Mouse (Mus musculus) MEL (cell line): Measurements from ENCODE around the gene Pck2. TPM values are rescaled to one million over a fixed set of nuclear protein-coding genes. Genes with fewer than 3 reads are reported as not detected.

Experiments
- DNase-seq: peaks from one replicate; pipeline ENCODE4 v3.0.0; 2011; ENCODE audit warnings: low read depth, low spot score
- H3K27ac ChIP-seq: 2 replicates; pipeline ENCODE4 v1.5.1; 2012; ENCODE audit warnings: low read depth, mild to moderate bottlenecking, control low read depth, low read length, moderate library complexity; ENCODE audit not compliant: control insufficient read depth
- H3K27me3 ChIP-seq, 2 experiments: fragments of 150-350 bp in 1 of 2; sonication (generic) in 1 of 2; 2 replicates each; pipeline ENCODE4 v1.6.1; 2012; ENCODE audit warnings: low read length in 2 of 2, mild to moderate bottlenecking in 2 of 2, improper control_type of control experiment in 1 of 2, moderate library complexity in 1 of 2; ENCODE audit not compliant: insufficient read depth in 2 of 2, control insufficient read depth in 1 of 2
- H3K36me3 ChIP-seq, 2 experiments: 2 replicates each; pipeline ENCODE4 v1.6.1; 2012 to 2014; ENCODE audit warnings: low read length in 2 of 2, improper control_type of control experiment in 1 of 2, inconsistent platforms in 1 of 2, mild to moderate bottlenecking in 1 of 2; ENCODE audit not compliant: insufficient read depth in 2 of 2, control insufficient read depth in 1 of 2
- H3K4me1 ChIP-seq, 2 experiments: fragments of 150-350 bp in 1 of 2; sonication (generic) in 1 of 2; 2 replicates each; pipeline ENCODE4 v1.6.1; 2012; ENCODE audit warnings: low read length in 2 of 2, improper control_type of control experiment in 1 of 2, mild to moderate bottlenecking in 1 of 2; ENCODE audit not compliant: insufficient read depth in 2 of 2, control insufficient read depth in 1 of 2
- H3K4me3 ChIP-seq, 2 experiments: fragments of 150-350 bp in 1 of 2; sonication (generic) in 1 of 2; 2 replicates each; pipeline ENCODE4 v1.5.1; 2012; ENCODE audit warnings: low read depth in 2 of 2, low read length in 2 of 2, mild to moderate bottlenecking in 2 of 2, moderate library complexity in 2 of 2, control low read depth in 1 of 2, improper control_type of control experiment in 1 of 2; ENCODE audit not compliant: control insufficient read depth in 1 of 2, insufficient read depth in 1 of 2
- H3K79me2 ChIP-seq: 2 replicates; pipeline ENCODE4 v1.6.1; 2012; ENCODE audit warnings: mild to moderate bottlenecking, low read length, moderate library complexity; ENCODE audit not compliant: control insufficient read depth, poor library complexity, insufficient read depth
- H3K9ac ChIP-seq: 2 replicates; pipeline ENCODE4 v1.6.1; 2012; ENCODE audit warnings: low read depth, mild to moderate bottlenecking, control low read depth, low read length, moderate library complexity; ENCODE audit not compliant: control insufficient read depth, poor library complexity, severe bottlenecking
- H3K9me3 ChIP-seq: fragments of 150-350 bp; sonication (generic); replicated peaks from 2 replicates; pipeline ENCODE4 v1.6.1; 2012; ENCODE audit warnings: mild to moderate bottlenecking, low read length, improper control_type of control experiment, moderate library complexity; ENCODE audit not compliant: insufficient read depth
- BHLHE40 ChIP-seq: IDR thresholded peaks from 2 replicates; pipeline ENCODE4 v1.6.1; 2012; ENCODE audit warnings: low read depth, mild to moderate bottlenecking, inconsistent platforms, low read length, improper control_type of control experiment, borderline replicate concordance
- CHD1 ChIP-seq: IDR thresholded peaks from 2 replicates; pipeline ENCODE4 v1.6.1; 2012; ENCODE audit warnings: low read depth, mild to moderate bottlenecking, inconsistent platforms, low read length, improper control_type of control experiment
- CHD2 ChIP-seq: IDR thresholded peaks from 2 replicates; pipeline ENCODE4 v1.6.1; 2011; ENCODE audit warnings: low read length, improper control_type of control experiment
- CTCF ChIP-seq, 3 experiments: IDR thresholded peaks in 2 of 3; conservative IDR thresholded peaks in 1 of 3; 2 replicates each; pipeline ENCODE4 v1.5.1; 2011 to 2012; ENCODE audit warnings: low read length in 3 of 3, low read depth in 2 of 3, mild to moderate bottlenecking in 2 of 3, improper control_type of control experiment in 1 of 3, inconsistent platforms in 1 of 3, mixed read lengths in 1 of 3, moderate library complexity in 1 of 3; ENCODE audit not compliant: control insufficient read depth in 1 of 3, insufficient read depth in 1 of 3, poor library complexity in 1 of 3, severe bottlenecking in 1 of 3
- E2F4 ChIP-seq: IDR thresholded peaks from 2 replicates; pipeline ENCODE4 v1.6.1; 2011; ENCODE audit warnings: low read depth, low read length, improper control_type of control experiment, borderline replicate concordance
- ELF1 ChIP-seq: IDR thresholded peaks from 2 replicates; pipeline ENCODE4 v1.6.1; 2014; ENCODE audit warnings: low read depth, mild to moderate bottlenecking, inconsistent platforms, low read length, improper control_type of control experiment, moderate library complexity
- EP300 ChIP-seq, 2 experiments: IDR thresholded peaks; 2 replicates each; pipeline ENCODE4 v1.6.1; 2011; ENCODE audit warnings: improper control_type of control experiment in 2 of 2, low read length in 2 of 2, low read depth in 1 of 2, mild to moderate bottlenecking in 1 of 2
- ETS1 ChIP-seq: IDR thresholded peaks from 2 replicates; pipeline ENCODE4 v1.6.1; 2012; ENCODE audit warnings: low read depth, mild to moderate bottlenecking, inconsistent platforms, low read length, improper control_type of control experiment, moderate library complexity
- GABPA ChIP-seq: IDR thresholded peaks from 2 replicates; pipeline ENCODE4 v1.6.1; 2012; ENCODE audit warnings: low read depth, mild to moderate bottlenecking, inconsistent platforms, low read length, improper control_type of control experiment, moderate library complexity
- GATA1 ChIP-seq: IDR thresholded peaks from 2 replicates; pipeline ENCODE4 v1.6.1; 2011; ENCODE audit warnings: low read depth, low read length, improper control_type of control experiment
- HCFC1 ChIP-seq: IDR thresholded peaks from 2 replicates; pipeline ENCODE4 v1.6.1; 2012; ENCODE audit warnings: low read depth, mild to moderate bottlenecking, inconsistent platforms, low read length, improper control_type of control experiment, moderate library complexity
- JUND ChIP-seq: IDR thresholded peaks from 2 replicates; pipeline ENCODE4 v1.6.1; 2011; ENCODE audit warnings: low read depth, mild to moderate bottlenecking, improper control_type of control experiment, low read length
- KAT2A ChIP-seq: conservative IDR thresholded peaks from 2 replicates; pipeline ENCODE4 v1.6.1; 2012; ENCODE audit warnings: low read depth, low read length, improper control_type of control experiment, inconsistent platforms
- MAFK ChIP-seq: IDR thresholded peaks from 2 replicates; pipeline ENCODE4 v1.6.1; 2011; ENCODE audit warnings: low read depth, mild to moderate bottlenecking, low read length, improper control_type of control experiment, borderline replicate concordance
- MAX ChIP-seq: IDR thresholded peaks from 2 replicates; pipeline ENCODE4 v1.6.1; 2011; ENCODE audit warnings: low read length, improper control_type of control experiment
- MAZ ChIP-seq: IDR thresholded peaks from 2 replicates; pipeline ENCODE4 v1.6.1; 2012; ENCODE audit warnings: low read depth, mild to moderate bottlenecking, inconsistent platforms, low read length, improper control_type of control experiment
- MYC ChIP-seq: IDR thresholded peaks from 2 replicates; pipeline ENCODE4 v1.6.1; 2011; ENCODE audit warnings: low read depth, mild to moderate bottlenecking, low read length, improper control_type of control experiment, moderate library complexity
- NRF1 ChIP-seq: IDR thresholded peaks from 2 replicates; pipeline ENCODE4 v1.6.1; 2014; ENCODE audit warnings: low read depth, mild to moderate bottlenecking, inconsistent platforms, low read length, improper control_type of control experiment, moderate library complexity; ENCODE audit not compliant: poor library complexity, insufficient read depth, severe bottlenecking
- POLR2A ChIP-seq, 2 experiments: IDR thresholded peaks; 2 replicates each; pipeline ENCODE4 v1.6.1; 2011 to 2012; ENCODE audit warnings: low read length in 2 of 2, mild to moderate bottlenecking in 2 of 2, control low read depth in 1 of 2, improper control_type of control experiment in 1 of 2, low read depth in 1 of 2, moderate library complexity in 1 of 2; ENCODE audit not compliant: control insufficient read depth in 1 of 2, insufficient read depth in 1 of 2, poor library complexity in 1 of 2
- RAD21 ChIP-seq: IDR thresholded peaks from 2 replicates; pipeline ENCODE4 v1.6.1; 2011; ENCODE audit warnings: mild to moderate bottlenecking, low read depth, low read length, improper control_type of control experiment
- RCOR1 ChIP-seq: IDR thresholded peaks from 2 replicates; pipeline ENCODE4 v1.6.1; 2012; ENCODE audit warnings: low read depth, mild to moderate bottlenecking, inconsistent platforms, low read length, improper control_type of control experiment
- SIN3A ChIP-seq: IDR thresholded peaks from 2 replicates; pipeline ENCODE4 v1.6.1; 2012; ENCODE audit warnings: low read length, improper control_type of control experiment, inconsistent platforms
- SMC3 ChIP-seq: IDR thresholded peaks from 2 replicates; pipeline ENCODE4 v1.6.1; 2011; ENCODE audit warnings: low read depth, low read length, improper control_type of control experiment
- TAL1 ChIP-seq: IDR thresholded peaks from 2 replicates; pipeline ENCODE4 v1.6.1; 2012; ENCODE audit warnings: mild to moderate bottlenecking, inconsistent platforms, low read length, moderate library complexity, mixed read lengths
- TBP ChIP-seq: IDR thresholded peaks from 2 replicates; pipeline ENCODE4 v1.8.0; 2011; ENCODE audit warnings: low read depth, low read length, improper control_type of control experiment
- TCF12 ChIP-seq: IDR thresholded peaks from 2 replicates; pipeline ENCODE4 v1.6.1; 2014; ENCODE audit warnings: low read depth, mild to moderate bottlenecking, inconsistent platforms, low read length, improper control_type of control experiment, moderate library complexity
- USF2 ChIP-seq, 2 experiments: IDR thresholded peaks; 2 replicates each; pipeline ENCODE4 v1.6.1; 2011 to 2012; ENCODE audit warnings: improper control_type of control experiment in 2 of 2, low read length in 2 of 2, borderline replicate concordance in 1 of 2, inconsistent platforms in 1 of 2, low read depth in 1 of 2, mild to moderate bottlenecking in 1 of 2; ENCODE audit not compliant: insufficient read depth in 1 of 2
- ZKSCAN1 ChIP-seq: IDR thresholded peaks from 2 replicates; pipeline ENCODE4 v1.6.1; 2012; ENCODE audit warnings: low read depth, mild to moderate bottlenecking, inconsistent platforms, low read length, improper control_type of control experiment, moderate library complexity
- ZMIZ1 ChIP-seq: IDR thresholded peaks from 2 replicates; pipeline ENCODE4 v1.6.1; 2012; ENCODE audit warnings: low read depth, mild to moderate bottlenecking, inconsistent platforms, low read length, improper control_type of control experiment, moderate library complexity
- polyA plus RNA-seq, 2 experiments: library from polyadenylated mRNA; stranded (reverse) in 1 of 2; unstranded in 1 of 2; fragments of >175 nt in 1 of 2; fragments of >200 nt in 1 of 2; gene quantifications; 2 replicates each; pipeline versions ENCODE4 v1.2.1 to v1.2.4; 2012; ENCODE audit warnings: low replicate concordance in 2 of 2, low read depth in 1 of 2; ENCODE audit not compliant: insufficient read length in 2 of 2, insufficient read depth in 1 of 2, missing spikeins in 1 of 2
- total RNA-seq: library from RNA; depleted of rRNA; stranded (reverse); fragments of 300-350 nt; gene quantifications from 2 replicates; pipeline ENCODE4 v1.2.3, GENCODE M21; 2012

Pck2 gene
- total and polyA plus RNA-seq, 3 experiments: 17.0 to 103 (median 63.7) TPM

GRCm38 (mm10) chr14:55557587-55557986 is 17.5 kb downstream of the Pck2 start:
- Histone ChIP-seq H3K9ac (peak overlapping the region; percentile 52), H3K4me1 (peaks cover 7 to 35% of the 10 kb centered on the region in 2 experiments; a peak in 3 of 4 replicates)

GRCm38 (mm10) chr14:55558740-55559448 is 18.8 kb downstream of the Pck2 start:
- peak overlapping the region; percentile 87 for H3K27ac ChIP-seq
- H3K9me3 ChIP-seq: no peaks in the 10 kb centered on the region
- peaks cover 7 to 35% of the 10 kb centered on the region in 2 experiments; a peak in 3 of 4 replicates for H3K4me1 ChIP-seq
- H3K9ac ChIP-seq: peak overlapping the region; percentile 75
- DNase-seq: peak; percentile 63
- H3K27me3 ChIP-seq: no peaks in the 10 kb centered on the region
- peaks cover 0 to 32% of the 10 kb centered on the region in 2 experiments; a peak in 2 of 4 replicates for H3K36me3 ChIP-seq
- no peaks in the 10 kb centered on the region; the same call in none of the 2 replicates for H3K79me2 ChIP-seq
- peak overlapping the region in 1 of 2 experiments; percentile 81; a peak in 2 of 4 replicates for H3K4me3 ChIP-seq
- no peak for TF ChIP-seq JUND
- peak; percentile 18; the same call in 1 of the 2 replicates for TF ChIP-seq HCFC1
- no peak for TF ChIP-seq NRF1
- no peak for TF ChIP-seq ZKSCAN1
- TF ChIP-seq BHLHE40: peak; percentile 10; the same call in 1 of the 2 replicates
- no peak for TF ChIP-seq USF2 (IDR thresholded peaks at IDR 0.05; ENCODE audit: borderline replicate concordance in 1 of 2, insufficient read depth in 1 of 2, low read depth in 1 of 2, low read length in 2 of 2)
- TF ChIP-seq RCOR1: peak; percentile 87
- TF ChIP-seq SMC3: no peak
- TF ChIP-seq SIN3A: no peak
- TF ChIP-seq CTCF (IDR thresholded peaks at IDR 0.05 in 2 of 3, conservative IDR thresholded peaks at IDR 0.05 in 1 of 3; ENCODE audit: control insufficient read depth in 1 of 3, insufficient read depth in 1 of 3, low read depth in 2 of 3, low read length in 3 of 3, poor library complexity in 1 of 3, severe bottlenecking in 1 of 3): no peak
- peak; percentile 96 for TF ChIP-seq GATA1
- TF ChIP-seq MAZ: no peak
- TF ChIP-seq ELF1: no peak
- no peak for TF ChIP-seq RAD21
- TF ChIP-seq E2F4: no peak
- no peak for TF ChIP-seq MYC
- TF ChIP-seq POLR2A (IDR thresholded peaks at IDR 0.05; ENCODE audit: control insufficient read depth in 1 of 2, insufficient read depth in 1 of 2, low read depth in 1 of 2, low read length in 2 of 2, poor library complexity in 1 of 2): no peak
- TF ChIP-seq ZMIZ1: 0 out of 2 replicates have a peak, but pooled peaks have one; percentile 7
- TF ChIP-seq ETS1: peak; percentile 76
- peak; percentile 70 for TF ChIP-seq TAL1
- no peak; the same call in 1 of the 2 replicates for TF ChIP-seq CHD1
- TF ChIP-seq CHD2: no peak
- peak; percentile 87 for TF ChIP-seq TBP
- no peak for TF ChIP-seq KAT2A
- no peak for TF ChIP-seq MAFK
- TF ChIP-seq GABPA: no peak
- peak; percentile 96 for TF ChIP-seq TCF12
- TF ChIP-seq MAX: no peak
- peak; percentile 88 to 92 for TF ChIP-seq EP300 (IDR thresholded peaks at IDR 0.05; ENCODE audit: low read depth in 1 of 2, low read length in 2 of 2)

More at GRCm38 (mm10) chr14:55557587-55557986, 17.5 kb downstream of the Pck2 start:
- no peak for DNase-seq
- no peaks in the 10 kb centered on the region for H3K9me3 ChIP-seq
- no peaks in the 10 kb centered on the region for H3K27me3 ChIP-seq
- H3K79me2 ChIP-seq: no peaks in the 10 kb centered on the region; the same call in none of the 2 replicates
- H3K36me3 ChIP-seq: peaks cover 0 to 36% of the 10 kb centered on the region in 2 experiments; a peak in 2 of 4 replicates
- H3K4me3 ChIP-seq: no peak overlapping the region
- H3K27ac ChIP-seq: peak overlapping the region; percentile 83
- TF ChIP-seq KAT2A: no peak
- TF ChIP-seq POLR2A (IDR thresholded peaks at IDR 0.05; ENCODE audit: control insufficient read depth in 1 of 2, insufficient read depth in 1 of 2, low read depth in 1 of 2, low read length in 2 of 2, poor library complexity in 1 of 2): 0 out of 4 replicates have a peak, but pooled peaks of 1 of the 2 experiments have one; percentile 6
